Mouse (Mus musculus) intestine, postnatal 0 days (tissue): ENCODE measurements at regions not wholly inside any gene's neighbourhood (a gene's known extent, or its start where the extent isn't known, plus 50 kb on each side); places are given as distances from the start of the nearest gene placed in this dataset.

ENCODE experiments used
- ATAC-seq: fragments of 200-750 bp; cut with Nextera tagmentation; 2 replicates; pipeline ENCODE4 v1.8.0; 2017; ENCODE audit warnings: mild to moderate bottlenecking, moderate TSS enrichment, moderate library complexity
- H3K27ac ChIP-seq: fragments of 300-500 bp; sonication (generic); 2 replicates; pipeline ENCODE4 v1.5.1; 2014; ENCODE audit warnings: mild to moderate bottlenecking, low read depth, low read length, moderate library complexity
- H3K27me3 ChIP-seq: fragments of 300-500 bp; sonication (generic); replicated peaks from 2 replicates; pipeline ENCODE4 v1.6.1; 2014; ENCODE audit warnings: low read length, mixed read lengths; ENCODE audit not compliant: control insufficient read depth, insufficient read depth
- H3K36me3 ChIP-seq: fragments of 300-500 bp; sonication (generic); 2 replicates; pipeline ENCODE4 v1.6.1; 2014; ENCODE audit warnings: mild to moderate bottlenecking, moderate library complexity; ENCODE audit not compliant: control insufficient read depth, insufficient read depth
- H3K4me1 ChIP-seq: fragments of 300-500 bp; sonication (generic); replicated peaks from 2 replicates; pipeline ENCODE4 v1.6.1; 2014; ENCODE audit warnings: antibody characterized with exemption, low read length, mixed read lengths; ENCODE audit not compliant: control insufficient read depth, insufficient read depth
- H3K4me2 ChIP-seq: fragments of 300-500 bp; sonication (generic); replicated peaks from 2 replicates; pipeline ENCODE4 v1.6.1; 2014; ENCODE audit warnings: low read depth, mild to moderate bottlenecking, moderate library complexity
- H3K4me3 ChIP-seq: fragments of 300-500 bp; sonication (generic); 2 replicates; pipeline ENCODE4 v1.5.1; 2014; ENCODE audit warnings: low read depth, low read length
- H3K9ac ChIP-seq: fragments of 300-500 bp; sonication (generic); 2 replicates; pipeline ENCODE4 v1.6.1; 2014; ENCODE audit warnings: mild to moderate bottlenecking, low read depth, low read length
- H3K9me3 ChIP-seq: fragments of 300-500 bp; sonication (generic); 2 replicates; pipeline ENCODE4 v1.6.1; 2016; ENCODE audit warnings: mixed run types; ENCODE audit not compliant: control insufficient read depth
- CTCF ChIP-seq: sonication (generic); IDR thresholded peaks from 2 replicates; pipeline ENCODE4 v1.5.1; 2016; ENCODE audit warnings: low read depth, mild to moderate bottlenecking, control low read depth, antibody characterized with exemption, moderate library complexity
- WGBS: fragments of 180-500 bp; shearing (Covaris S2); extraction: QIAGEN DNeasy Blood & Tissue Kit; methylation state at CpG from one replicate; pipeline ENCODE4 v1.1.7; 2014; 5-methylcytosine and 5-hydroxymethylcytosine counted together

- Histone ChIP-seq H3K4me2 (no peak overlapping the region), H3K4me1 (no peaks in the 10 kb centered on the region), H3K4me3 (no peak overlapping the region), H3K36me3 (no peaks in the 10 kb centered on the region), H3K9ac (no peak overlapping the region), H3K27ac (no peak overlapping the region), H3K27me3 (no peaks in the 10 kb centered on the region), H3K9me3 (no peaks in the 10 kb centered on the region)
- 40% methylated on average over 4 of the region's 4 CpGs for WGBS
- no peak for TF ChIP-seq CTCF
- ATAC-seq, result no peak
Observed at GRCm38 (mm10) chr8:35930291-35930690, 164.7 kb downstream of the Gm19410 start.

- Histone ChIP-seq H3K4me1 (no peaks in the 10 kb centered on the region), H3K9ac (no peak overlapping the region), H3K36me3 (no peaks in the 10 kb centered on the region), H3K4me2 (no peak overlapping the region), H3K9me3 (no peaks in the 10 kb centered on the region), H3K27ac (no peak overlapping the region), H3K27me3 (no peaks in the 10 kb centered on the region), H3K4me3 (no peak overlapping the region)
- no peak for TF ChIP-seq CTCF
- ATAC-seq, result no peak
- WGBS, result 71% methylated on average over 13 of the region's 13 CpGs
Observed at GRCm38 (mm10) chr8:35933186-35934114, 167.9 kb downstream of the Gm19410 start.

- Histone ChIP-seq H3K4me2 (no peak overlapping the region), H3K4me1 (no peaks in the 10 kb centered on the region), H3K4me3 (no peak overlapping the region), H3K36me3 (no peaks in the 10 kb centered on the region), H3K9me3 (no peaks in the 10 kb centered on the region), H3K9ac (no peak overlapping the region), H3K27me3 (no peaks in the 10 kb centered on the region), H3K27ac (no peak overlapping the region)
- 92% methylated on average over 7 of the region's 7 CpGs for WGBS
- no peak for ATAC-seq
- TF ChIP-seq CTCF, result no peak
Observed at GRCm38 (mm10) chr8:35934115-35934607, 168.6 kb downstream of the Gm19410 start.

GRCm38 (mm10) chr8:35935034-35935433, 169.4 kb downstream of the Gm19410 start:
- 100% methylated on average over 1 of the region's 1 CpGs for whole genome bisulfite sequencing
- Histone ChIP-seq H3K9me3 (no peaks in the 10 kb centered on the region), H3K27me3 (no peaks in the 10 kb centered on the region), H3K4me1 (no peaks in the 10 kb centered on the region), H3K4me3 (no peak overlapping the region), H3K27ac (no peak overlapping the region), H3K9ac (no peak overlapping the region), H3K4me2 (no peak overlapping the region), H3K36me3 (no peaks in the 10 kb centered on the region)
- ATAC-seq, result no peak
- TF ChIP-seq CTCF, result no peak

- Histone ChIP-seq H3K36me3 (no peaks in the 10 kb centered on the region), H3K27me3 (no peaks in the 10 kb centered on the region), H3K9ac (no peak overlapping the region), H3K4me3 (no peak overlapping the region), H3K4me1 (no peaks in the 10 kb centered on the region), H3K9me3 (no peaks in the 10 kb centered on the region), H3K4me2 (no peak overlapping the region), H3K27ac (no peak overlapping the region)
- no peak for TF ChIP-seq CTCF
- ATAC-seq, result no peak
- WGBS, result 90% methylated on average over 9 of the region's 9 CpGs
Observed at GRCm38 (mm10) chr8:35939199-35939598, 173.6 kb downstream of the Gm19410 start.

- Histone ChIP-seq H3K9me3 (no peaks in the 10 kb centered on the region), H3K27ac (no peak overlapping the region), H3K27me3 (no peaks in the 10 kb centered on the region), H3K36me3 (no peaks in the 10 kb centered on the region), H3K4me2 (no peak overlapping the region), H3K9ac (no peak overlapping the region), H3K4me1 (no peaks in the 10 kb centered on the region), H3K4me3 (no peak overlapping the region)
- TF ChIP-seq CTCF, result no peak
- no peak for ATAC-seq
- WGBS, result 92% methylated on average over 6 of the region's 6 CpGs
Observed at GRCm38 (mm10) chr8:35942515-35942914, 176.9 kb downstream of the Gm19410 start.
